Mouse (Mus musculus) stomach, adult 2 months (tissue): ENCODE results near the gene Apip. TPM values are rescaled to one million over a fixed set of nuclear protein-coding genes. Genes with fewer than 3 reads are reported as not detected.

Source experiments
- polyA plus RNA-seq: library from polyadenylated mRNA; depleted of rRNA; stranded (reverse); fragments of >200 nt; gene quantifications from 2 replicates; pipeline ENCODE4 v1.2.3, GENCODE M21; 2012; rRNA removed

Gene Apip
- polyA plus RNA-seq = 3.6 TPM in 2 replicates

GRCm38 (mm10) chr2:103073219-103073982, at the start of gene Apip, which contains the start of gene Pdhx:
Gene Apip, plus strand, starts transcription at chr2:103073675.
Gene Pdhx, minus strand, starts transcription at chr2:103073513.

Other genes starting within 250 kb of the Apip start
- 6.7 and 11.5 TPM in 2 replicates for gene Cd44, start 172.0 kb upstream of the Apip start, polyA plus RNA-seq
- 6.7 and 9.4 TPM in 2 replicates for gene Pdhx, start 162 bp upstream of the Apip start, polyA plus RNA-seq
- gene Ehf, start 229.6 kb downstream of the Apip start, polyA plus RNA-seq = 26.1 and 33.9 TPM in 2 replicates